Mouse (Mus musculus): ENCODE results near the gene Rhebl1. TPM values are rescaled to one million over a fixed set of nuclear protein-coding genes. Genes with fewer than 3 reads are reported as not detected.
"Not testable (repeated sequence)": the region's sequence is repeated elsewhere in the genome, so short reads cannot be mapped to it uniquely, and the experiment has no call there.

Gene Rhebl1
- total RNA-seq (2021): 1 to 10 TPM; 1.3 TPM
- long read RNA-seq, experiment 1, partial matches to known transcripts: 7 of 8 reads
- long read RNA-seq, experiment 1, other reads (novel, unspliced or antisense): 0 of 8 reads
- long read RNA-seq, experiment 2, partial matches to known transcripts: 2 of 4 reads
- long read RNA-seq, experiment 2, other reads (novel, unspliced or antisense): 1 of 4 reads

DNA sequence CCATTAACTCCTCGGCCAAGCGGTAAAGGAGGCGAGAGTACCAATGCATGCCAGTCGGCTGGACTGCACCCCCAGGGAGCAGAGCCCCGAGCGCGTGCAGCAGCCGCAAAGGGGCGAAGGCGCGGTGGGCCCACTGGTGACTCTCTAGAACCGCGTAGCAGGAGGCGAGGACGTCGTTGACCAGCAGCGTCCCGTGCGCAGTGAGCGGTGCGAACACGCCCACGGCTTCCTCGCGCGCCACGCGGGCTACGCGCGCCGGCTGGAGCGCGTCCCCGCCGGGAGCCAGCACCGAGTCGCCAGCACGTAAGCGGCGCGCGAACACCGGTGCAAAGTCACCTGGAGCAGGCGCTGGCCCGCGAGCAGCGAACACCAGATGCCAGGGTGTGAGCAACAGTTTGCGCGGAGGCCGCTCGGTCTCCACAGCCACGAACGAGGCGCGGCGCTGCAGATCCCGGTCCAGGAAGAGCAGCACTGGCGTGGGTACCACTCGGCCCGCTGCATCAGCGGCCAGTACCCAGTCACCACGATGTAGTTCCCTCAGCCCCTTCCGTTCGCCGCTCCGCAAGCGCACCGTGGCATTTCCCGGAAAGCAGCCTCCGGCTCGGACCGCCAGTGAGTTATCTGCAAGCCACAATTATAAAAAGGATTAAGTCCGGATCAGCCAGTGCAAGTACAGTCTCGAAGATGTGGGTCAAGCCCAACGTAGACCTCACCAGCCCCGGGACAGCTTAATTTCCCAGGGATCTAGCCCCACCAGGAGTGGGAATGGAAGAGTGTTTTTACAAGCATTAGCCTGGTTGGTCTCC, at the start of gene Rhebl1:
Gene Rhebl1, minus strand, starts transcription at position 601 of the 806 bp plus-strand sequence.
- DNase-seq (ENCODE audit: low spot score): no peak

DNA sequence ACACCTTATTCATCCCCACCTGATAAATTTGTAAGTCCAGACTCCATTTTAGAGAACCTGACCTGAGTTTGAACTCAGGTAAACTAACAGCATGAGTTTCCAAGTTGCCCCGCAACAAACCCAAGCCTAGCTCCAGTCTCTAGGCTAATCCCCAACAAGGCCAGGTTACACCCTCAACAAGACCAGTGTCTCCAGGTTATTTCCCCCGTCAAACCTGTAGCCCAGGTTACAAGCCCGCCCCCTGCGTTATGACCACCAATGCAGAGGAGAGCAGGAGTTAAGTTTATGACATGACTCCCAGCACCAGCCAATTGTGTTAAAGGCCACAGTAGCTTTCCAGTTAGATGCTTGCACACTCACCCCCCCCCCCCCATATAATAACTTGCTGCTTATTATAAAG, 48.8 kb upstream of the Rhebl1 start:
- DNase-seq (ENCODE audit: low spot score): no peak

DNA sequence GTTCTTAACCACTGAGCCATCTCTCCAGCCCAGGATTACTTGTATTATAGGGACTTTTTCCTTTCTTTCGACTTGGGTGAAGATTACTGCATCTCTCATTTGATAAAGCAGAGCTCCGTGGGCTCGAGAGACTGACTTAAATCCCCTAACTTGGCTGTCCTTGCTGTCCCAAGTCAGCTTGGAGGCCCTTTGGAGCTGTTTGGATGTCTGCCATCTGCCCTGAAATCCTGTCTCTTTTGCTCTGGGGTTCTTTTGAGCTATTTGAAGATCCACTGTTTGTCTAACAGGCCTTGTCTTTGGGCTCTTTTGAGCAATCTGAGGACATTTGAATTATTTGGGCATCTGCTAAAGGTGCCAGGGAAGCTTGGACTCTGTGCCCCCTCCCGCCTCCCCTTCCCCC, 47.7 kb upstream of the Rhebl1 start:
- no peak for DNase-seq (ENCODE audit: low spot score)

- no peak for DNase-seq (ENCODE audit: low spot score)
Observed at GRCm38 (mm10) chr15:98941539-98941938, 47.2 kb upstream of the Rhebl1 start.

GRCm38 (mm10) chr15:98940816-98941215, 46.5 kb upstream of the Rhebl1 start:
- DNase-seq (ENCODE audit: low spot score): no peak

GRCm38 (mm10) chr15:98934217-98934839, 40.0 kb upstream of the Rhebl1 start, which contains the start of gene Tuba1b:
Tuba1b (minus strand) TSS chr15:98934565.
- peak; percentile 84 for DNase-seq (ENCODE audit: low spot score)

GRCm38 (mm10) chr15:98933833-98934216, 39.5 kb upstream of the Rhebl1 start:
- peak; percentile 92 for DNase-seq (ENCODE audit: low spot score)

DNA sequence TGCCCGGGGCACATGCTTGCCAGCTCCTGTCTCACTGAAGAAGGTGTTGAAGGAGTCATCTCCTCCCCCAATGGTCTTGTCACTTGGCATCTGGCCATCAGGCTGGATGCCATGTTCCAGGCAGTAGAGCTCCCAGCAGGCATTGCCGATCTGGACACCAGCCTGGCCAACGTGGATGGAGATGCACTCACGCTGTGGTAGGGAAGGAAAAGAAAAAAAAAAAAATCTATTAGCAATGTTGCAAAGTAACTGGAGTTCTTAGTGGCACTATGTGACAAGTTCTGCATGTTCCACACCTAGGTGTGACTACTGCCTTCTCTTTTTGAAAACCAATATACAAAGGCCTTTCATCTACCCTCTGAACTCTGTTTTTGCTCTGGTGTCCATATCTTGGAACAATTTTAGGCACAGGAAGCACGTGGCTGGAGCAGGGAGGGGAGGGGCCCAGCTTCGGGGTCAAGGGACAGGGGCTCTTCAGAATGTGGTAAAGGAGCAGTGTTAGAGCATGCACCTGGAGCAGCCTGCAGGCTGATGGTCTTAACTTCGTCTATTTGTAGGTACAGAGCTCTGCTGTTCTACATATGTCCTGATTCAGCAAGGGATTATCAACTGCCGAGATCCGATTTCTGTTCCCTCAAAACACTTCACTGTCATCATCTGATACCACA, 38.8 kb upstream of the Rhebl1 start:
- not testable (repeated sequence) for DNase-seq (ENCODE audit: low spot score)

DNA sequence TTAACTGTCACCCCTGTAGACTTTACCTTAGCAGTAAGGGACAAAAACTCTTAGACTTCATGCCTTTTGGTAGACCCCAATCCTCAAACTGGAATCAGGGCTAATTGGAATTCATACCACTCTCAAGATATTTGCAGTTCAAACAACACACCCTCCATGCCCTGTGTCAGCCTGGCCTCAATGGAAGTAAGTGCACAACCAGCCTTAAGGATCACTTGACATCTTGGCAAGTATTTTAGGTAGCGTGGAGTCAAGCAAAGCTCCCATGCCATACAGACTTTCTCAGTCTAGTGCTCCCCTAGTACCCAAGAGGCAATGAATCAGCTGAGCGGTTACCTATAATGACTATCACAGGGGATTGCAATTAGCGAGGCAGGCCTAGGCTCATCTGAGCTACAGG, 36.7 kb upstream of the Rhebl1 start:
- DNase-seq (ENCODE audit: low spot score): no peak

- no peak for DNase-seq (ENCODE audit: low spot score)
Observed at GRCm38 (mm10) chr15:98930017-98930734, 35.8 kb upstream of the Rhebl1 start.

DNA sequence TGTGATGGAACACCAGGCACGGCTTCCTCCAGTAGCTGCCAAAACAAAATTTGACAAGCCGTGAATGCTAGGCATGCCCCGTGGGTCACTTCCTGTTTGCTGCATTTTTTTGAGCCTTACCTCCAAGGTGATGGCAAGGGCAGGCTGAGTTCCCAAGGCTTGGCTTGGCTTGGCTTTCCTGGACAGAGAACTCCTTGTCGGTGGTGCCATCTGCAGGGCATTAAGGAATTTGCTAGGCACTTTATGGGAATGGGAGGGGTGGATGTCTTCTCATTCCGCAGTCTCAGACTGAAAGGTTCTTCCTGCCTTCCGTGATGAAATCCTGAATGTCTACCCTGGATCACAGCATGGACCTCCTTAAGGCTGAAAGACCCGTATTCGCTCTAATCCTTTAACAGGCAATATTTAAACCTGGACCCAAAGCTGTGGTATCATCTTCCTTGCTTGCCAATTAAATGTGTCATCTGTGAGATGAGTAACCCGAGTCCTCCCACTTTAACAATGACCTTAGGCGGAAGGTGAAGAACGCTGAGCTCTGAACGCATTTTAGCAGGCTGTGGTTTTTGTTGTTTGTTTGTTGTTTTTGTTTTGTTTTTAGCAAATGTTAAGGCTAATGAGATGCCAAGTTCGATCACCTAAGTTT, 34.4 kb upstream of the Rhebl1 start:
- peak; percentile 78 for DNase-seq (ENCODE audit: low spot score)

DNA sequence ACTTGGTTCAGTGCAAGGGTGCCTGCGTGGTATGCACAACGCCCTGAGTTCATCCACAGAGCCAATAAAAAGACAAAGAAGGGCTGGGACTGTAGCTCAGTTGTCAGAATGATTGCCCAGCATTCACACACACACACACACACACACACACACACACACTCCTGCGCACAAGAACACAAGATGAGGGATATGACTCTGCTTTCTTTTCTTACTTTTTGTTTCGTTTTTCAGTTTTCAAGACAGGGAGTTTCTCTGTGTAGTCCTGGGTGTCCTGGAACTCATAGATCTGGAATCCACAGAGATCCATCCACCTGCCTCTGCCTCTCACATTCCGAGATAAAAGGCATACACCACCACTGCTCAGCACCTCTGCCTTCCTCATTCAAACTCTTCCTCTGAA, 33.2 kb upstream of the Rhebl1 start:
- DNase-seq (ENCODE audit: low spot score): no peak

DNA sequence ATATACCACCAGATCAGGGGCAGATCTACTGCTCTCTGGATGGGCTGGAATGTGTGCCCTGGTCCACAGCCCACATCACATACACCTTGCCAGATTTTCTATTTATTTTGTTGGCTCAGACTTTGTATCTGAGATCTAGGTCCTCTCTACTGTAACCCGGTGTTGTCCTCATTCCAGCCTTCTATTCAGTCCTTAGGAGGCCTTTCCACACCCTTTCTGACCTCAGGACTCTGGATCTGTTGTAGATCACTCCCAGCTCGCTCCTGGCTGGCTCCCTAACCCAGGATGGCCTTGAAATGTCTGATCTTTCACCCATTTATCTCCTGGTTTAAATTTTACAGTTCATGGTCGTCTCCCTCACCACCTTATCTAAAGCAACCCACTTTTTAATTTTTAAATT, 30.3 kb upstream of the Rhebl1 start:
- no peak for DNase-seq (ENCODE audit: low spot score)

- no peak for DNase-seq (ENCODE audit: low spot score)
Observed at GRCm38 (mm10) chr15:98923031-98923537, 28.7 kb upstream of the Rhebl1 start.

DNA sequence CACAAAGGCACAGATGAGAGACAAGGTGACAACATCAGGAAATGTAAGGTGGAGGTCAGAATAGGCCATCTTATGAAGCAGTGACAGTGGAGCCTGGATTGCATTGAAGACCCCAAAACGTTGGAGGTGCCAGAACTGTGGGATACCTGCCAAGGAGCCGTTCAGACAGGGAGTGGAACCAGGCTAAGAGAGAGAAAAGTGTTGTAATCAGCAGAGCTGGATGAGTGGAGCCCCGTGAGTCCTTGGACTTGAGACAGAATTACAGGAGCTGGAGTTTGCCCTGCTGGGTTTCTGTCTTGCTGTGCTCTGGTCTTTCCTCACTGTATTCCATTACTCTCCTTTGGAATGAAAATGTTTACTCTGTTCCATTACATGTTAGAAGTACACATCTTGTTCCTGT, 28.2 kb upstream of the Rhebl1 start:
- no peak for DNase-seq (ENCODE audit: low spot score)

- DNase-seq (ENCODE audit: low spot score): no peak
Observed at GRCm38 (mm10) chr15:98921510-98921909, 27.2 kb upstream of the Rhebl1 start.

DNA sequence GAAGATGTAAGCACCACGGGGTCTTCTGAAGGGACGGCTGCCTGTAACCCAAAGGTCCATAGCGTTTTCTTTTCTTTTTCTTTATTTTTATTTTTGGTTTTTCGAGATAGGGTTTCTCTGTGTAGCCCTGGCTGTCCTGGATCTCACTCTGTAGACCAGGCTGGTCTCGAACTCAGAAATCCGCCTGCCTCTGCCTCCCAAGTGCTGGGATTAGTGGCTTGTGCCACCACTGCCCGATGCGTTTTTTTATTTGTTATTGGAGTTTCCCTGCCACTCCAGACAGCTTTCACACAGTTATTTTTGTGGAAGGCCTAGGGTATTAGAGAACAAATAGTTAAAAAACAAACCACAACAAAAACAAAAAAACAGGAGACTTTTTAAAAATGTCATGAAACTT, 24.2 kb upstream of the Rhebl1 start:
- not testable (repeated sequence) for DNase-seq (ENCODE audit: low spot score)

GRCm38 (mm10) chr15:98917538-98918498, 23.5 kb upstream of the Rhebl1 start, which contains the start of gene Lmbr1l:
Lmbr1l (minus strand) TSS chr15:98918231.
- peak; percentile 99 for DNase-seq (ENCODE audit: low spot score)

- no peak for DNase-seq (ENCODE audit: low spot score)
Observed at GRCm38 (mm10) chr15:98917091-98917490, 22.8 kb upstream of the Rhebl1 start.
